Mouse (Mus musculus) Muller cell, postnatal 12 days (primary cell): Measurements from ENCODE around the gene Defa2.
"Not testable (repeated sequence)": the region's sequence is repeated elsewhere in the genome, so short reads cannot be mapped to it uniquely, and the experiment has no call there.

Experiments
- DNase-seq: peaks from one replicate; pipeline ENCODE4 v3.0.0-alpha.2; 2015; ENCODE audit errors: inconsistent ontology term

The Defa2 gene

GRCm38 (mm10) chr8:21378215-21378614, at the start of gene Defa2:
Gene Defa2 (plus strand): TSS chr8:21378515.
- DNase-seq: not testable (repeated sequence)

GRCm38 (mm10) chr8:21391511-21391910, 13.2 kb downstream of the Defa2 start, which contains the start of gene Defa33:
Gene Defa33 (plus strand): TSS chr8:21391811.
- DNase-seq: not testable (repeated sequence)

- not testable (repeated sequence) for DNase-seq
Observed at GRCm38 (mm10) chr8:21427111-21427510, 48.8 kb downstream of the Defa2 start, which contains the start of gene Defa36. Gene Defa36 (plus strand): TSS chr8:21427411.
